Mouse (Mus musculus) embryonic facial prominence, embryonic 13.5 days (tissue): ENCODE data around the gene Ehmt1. TPM values are rescaled to one million over a fixed set of nuclear protein-coding genes. Genes with fewer than 3 reads are reported as not detected.

Source experiments
- ATAC-seq: fragments of 200-750 bp; cut with Nextera tagmentation; 2 replicates; pipeline ENCODE4 v1.8.0; 2017; ENCODE audit warnings: low read depth; ENCODE audit not compliant: insufficient number of reproducible peaks, insufficient read depth, low FRiP score, low TSS enrichment
- H3K27ac ChIP-seq: fragments of 300-500 bp; sonication (generic); 2 replicates; pipeline ENCODE4 v1.5.1; 2015; ENCODE audit warnings: moderate library complexity, mild to moderate bottlenecking, inconsistent platforms
- H3K27me3 ChIP-seq: fragments of 300-500 bp; sonication (generic); 2 replicates; pipeline ENCODE4 v1.6.1; 2015; ENCODE audit warnings: mild to moderate bottlenecking, inconsistent platforms
- H3K36me3 ChIP-seq: fragments of 300-500 bp; sonication (generic); 2 replicates; pipeline ENCODE4 v1.6.1; 2015; ENCODE audit warnings: mild to moderate bottlenecking, inconsistent platforms
- H3K4me1 ChIP-seq: fragments of 300-500 bp; sonication (generic); 2 replicates; pipeline ENCODE4 v1.6.1; 2015; ENCODE audit warnings: inconsistent platforms
- H3K4me2 ChIP-seq: fragments of 300-500 bp; sonication (generic); 2 replicates; pipeline ENCODE4 v1.6.1; 2015; ENCODE audit warnings: moderate library complexity, mild to moderate bottlenecking, inconsistent platforms
- H3K4me3 ChIP-seq: fragments of 300-500 bp; sonication (generic); 2 replicates; pipeline ENCODE4 v1.5.1; 2015; ENCODE audit warnings: mild to moderate bottlenecking, inconsistent platforms
- H3K9ac ChIP-seq: fragments of 300-500 bp; sonication (generic); 2 replicates; pipeline ENCODE4 v1.6.1; 2015; ENCODE audit warnings: mild to moderate bottlenecking, inconsistent platforms
- H3K9me3 ChIP-seq: fragments of 300-500 bp; sonication (generic); 2 replicates; pipeline ENCODE4 v1.6.1; 2016; ENCODE audit warnings: inconsistent platforms
- WGBS: fragments of 180-500 bp; shearing (Covaris S2); methylation state at CpG from one replicate; pipeline ENCODE4 v1.1.7; 2015; ENCODE audit warnings: mixed read lengths; 5-methylcytosine and 5-hydroxymethylcytosine counted together
- polyA plus RNA-seq: library from polyadenylated mRNA; unstranded; fragments of >200 nt; fragmentation: Nextera tagmentation; extraction: Ambion mirVana; gene quantifications from 2 replicates; pipeline ENCODE4 v1.2.1, GENCODE M21; 2015

The Ehmt1 gene
- polyA plus RNA-seq, 1 experiment from 2014 or later, result 115 TPM

- no peak for ATAC-seq
- Histone ChIP-seq H3K36me3 (peaks cover 21% of the 10 kb centered on the region), H3K27ac (no peak overlapping the region), H3K4me2 (no peak overlapping the region), H3K27me3 (no peaks in the 10 kb centered on the region), H3K4me1 (no peaks in the 10 kb centered on the region), H3K9me3 (no peaks in the 10 kb centered on the region), H3K9ac (no peak overlapping the region), H3K4me3 (no peak overlapping the region)
- 28% methylated on average over 4 of the region's 4 CpGs for WGBS
These were observed 132.2 kb downstream of the Ehmt1 start for GRCm38 (mm10) chr2:24787250-24787649.

DNA sequence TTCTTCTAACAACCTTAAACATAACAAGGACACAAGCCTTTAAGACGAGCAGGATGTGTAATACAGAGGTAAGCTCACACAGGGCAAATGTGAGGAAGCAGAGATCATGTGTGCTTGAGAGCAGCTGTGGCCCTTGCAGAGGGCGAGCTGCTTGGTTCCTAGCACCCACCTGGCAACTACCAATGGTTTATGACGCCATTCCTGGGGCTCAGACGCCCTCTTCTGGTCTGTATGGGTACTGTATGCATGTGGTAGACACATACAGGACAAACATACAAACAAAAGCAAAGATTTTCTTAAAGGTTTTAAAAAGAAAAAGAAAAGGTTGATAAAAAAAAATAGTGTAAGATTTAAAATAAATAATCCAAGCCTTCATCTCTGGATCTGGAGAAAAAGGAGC, 138.2 kb downstream of the Ehmt1 start:
- WGBS, result 55% methylated on average over 4 of the region's 4 CpGs
- Histone ChIP-seq H3K9me3 (no peaks in the 10 kb centered on the region), H3K27me3 (no peaks in the 10 kb centered on the region), H3K27ac (no peak overlapping the region), H3K36me3 (no peaks in the 10 kb centered on the region), H3K9ac (no peak overlapping the region), H3K4me1 (no peaks in the 10 kb centered on the region), H3K4me2 (no peak overlapping the region), H3K4me3 (no peak overlapping the region)
- ATAC-seq, result no peak

GRCm38 (mm10) chr2:24776831-24777230, 142.6 kb downstream of the Ehmt1 start:
- H3K27me3 ChIP-seq, result no peaks in the 10 kb centered on the region
- no peak overlapping the region for H3K4me2 ChIP-seq
- H3K4me1 ChIP-seq, result no peaks in the 10 kb centered on the region
- H3K4me3 ChIP-seq, result no peak overlapping the region
- no peak overlapping the region for H3K9ac ChIP-seq
- 8% methylated on average over 5 of the region's 5 CpGs for WGBS
- H3K27ac ChIP-seq, result no peak overlapping the region
- H3K9me3 ChIP-seq, result no peaks in the 10 kb centered on the region
- ATAC-seq, result no peak
- H3K36me3 ChIP-seq, result no peaks in the 10 kb centered on the region

DNA sequence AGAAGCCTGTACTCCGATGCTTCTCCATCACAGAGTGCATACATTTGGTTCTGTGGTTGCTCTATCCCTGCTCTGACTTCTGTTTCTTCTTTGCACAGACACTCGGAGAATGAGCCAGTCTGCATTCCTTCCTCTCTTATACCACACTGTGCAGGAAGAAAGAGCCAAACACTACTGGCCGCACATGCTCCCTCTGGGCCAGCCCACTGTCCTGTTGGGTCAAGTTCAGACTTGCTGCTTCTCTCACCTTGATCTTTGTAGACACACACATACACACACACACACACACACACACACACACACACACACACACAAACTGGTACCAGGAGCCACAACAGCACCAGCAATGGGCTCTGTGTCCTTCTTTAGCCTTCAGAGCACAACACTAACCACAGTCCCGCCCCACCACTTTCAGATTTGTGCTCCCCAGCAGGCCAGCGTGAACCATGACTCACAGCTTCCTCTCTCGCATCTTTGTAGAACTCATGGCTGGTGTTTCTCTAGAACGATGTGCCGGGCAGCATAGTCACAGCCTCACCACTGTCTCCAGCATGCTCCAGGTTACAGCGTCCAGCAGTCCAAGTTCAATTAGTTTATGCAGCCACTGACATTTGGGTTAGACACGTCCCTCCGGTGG, 143.3 kb downstream of the Ehmt1 start:
- Histone ChIP-seq H3K4me1 (no peaks in the 10 kb centered on the region), H3K9ac (no peak overlapping the region), H3K4me3 (no peak overlapping the region), H3K4me2 (no peak overlapping the region), H3K36me3 (no peaks in the 10 kb centered on the region), H3K27me3 (no peaks in the 10 kb centered on the region), H3K27ac (no peak overlapping the region), H3K9me3 (no peaks in the 10 kb centered on the region)
- no peak for ATAC-seq
- 74% methylated on average over 11 of the region's 11 CpGs for WGBS

DNA sequence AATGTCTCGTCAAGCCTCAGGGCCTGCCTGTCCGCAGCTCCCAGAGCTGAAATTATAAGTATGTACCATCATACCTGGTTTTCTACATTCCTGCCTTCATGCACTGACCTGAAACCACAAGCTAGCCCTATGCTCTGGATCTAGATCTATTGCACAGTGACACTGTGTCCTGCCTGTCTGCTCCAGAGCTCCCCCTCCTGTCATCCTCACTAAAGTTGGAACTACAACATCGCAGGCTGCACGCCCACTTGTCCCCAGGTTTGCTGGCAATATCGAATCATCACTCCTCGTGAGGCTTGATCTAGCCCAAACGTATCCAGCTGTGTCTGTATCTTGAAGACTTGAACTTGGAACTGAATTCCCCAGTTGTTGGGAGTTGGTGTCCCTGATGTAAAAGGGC, 144.6 kb downstream of the Ehmt1 start:
- no peaks in the 10 kb centered on the region for H3K36me3 ChIP-seq
- H3K4me2 ChIP-seq, result no peak overlapping the region
- no peak for ATAC-seq
- no peak overlapping the region for H3K27ac ChIP-seq
- H3K27me3 ChIP-seq, result no peaks in the 10 kb centered on the region
- H3K4me1 ChIP-seq, result no peaks in the 10 kb centered on the region
- H3K9ac ChIP-seq, result no peak overlapping the region
- 68% methylated on average over 7 of the region's 7 CpGs for WGBS
- H3K9me3 ChIP-seq, result no peaks in the 10 kb centered on the region
- no peak overlapping the region for H3K4me3 ChIP-seq

DNA sequence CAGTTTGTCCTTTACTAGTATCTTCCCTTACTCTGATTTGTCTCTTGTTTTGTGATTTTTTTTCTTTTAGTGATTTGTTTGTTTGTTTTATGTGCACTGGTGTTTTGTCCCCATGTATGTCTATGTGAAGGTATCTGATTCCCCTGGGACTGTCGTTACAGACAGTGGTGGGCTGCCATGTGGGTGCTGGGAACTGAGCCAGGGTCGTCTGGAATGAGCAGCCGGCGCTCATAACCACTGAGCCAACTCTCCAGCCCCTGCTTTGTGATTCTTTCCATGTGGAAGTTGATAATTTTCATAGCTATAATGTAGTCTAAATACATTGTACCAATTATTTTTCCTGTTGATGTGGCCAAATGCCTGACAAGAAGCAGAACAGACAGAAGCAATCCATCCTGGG, 148.6 kb downstream of the Ehmt1 start:
- H3K9ac ChIP-seq, result no peak overlapping the region
- 65% methylated on average over 4 of the region's 4 CpGs for WGBS
- no peak for ATAC-seq
- no peak overlapping the region for H3K4me3 ChIP-seq
- H3K9me3 ChIP-seq, result no peaks in the 10 kb centered on the region
- H3K27ac ChIP-seq, result no peak overlapping the region
- H3K36me3 ChIP-seq, result no peaks in the 10 kb centered on the region
- no peaks in the 10 kb centered on the region for H3K4me1 ChIP-seq
- no peaks in the 10 kb centered on the region for H3K27me3 ChIP-seq
- no peak overlapping the region for H3K4me2 ChIP-seq

DNA sequence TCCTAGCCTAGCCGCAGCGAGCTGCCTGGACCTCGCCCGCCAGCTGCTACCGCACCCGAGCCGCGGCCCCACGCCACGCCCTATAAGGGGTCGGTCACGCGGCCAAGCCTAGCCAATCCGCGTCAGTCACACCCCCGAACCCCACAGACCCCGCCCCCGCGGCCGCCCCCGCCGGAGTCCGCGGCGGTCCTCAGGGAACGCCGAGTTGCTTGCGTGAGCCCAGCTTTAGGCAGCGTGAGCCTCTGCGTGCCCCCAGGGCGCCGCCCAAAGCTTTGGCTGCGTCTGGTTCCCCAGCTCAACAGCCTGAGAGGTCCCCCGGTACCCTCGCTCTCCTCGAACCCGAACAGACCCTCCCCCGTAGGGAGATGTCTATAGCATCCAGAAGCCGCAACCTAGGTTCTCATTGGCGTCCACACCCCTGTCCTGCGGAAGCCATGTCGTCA, 156.3 kb downstream of the Ehmt1 start, which contains the start of gene Cacna1b:
Cacna1b (minus strand) TSS at position 38 of the 443 bp plus-strand sequence.
- peak; percentile 77 for ATAC-seq
- WGBS, result under 1% methylated on average over 37 of the region's 42 CpGs
- H3K27me3 ChIP-seq, result peaks cover 34% of the 10 kb centered on the region

GRCm38 (mm10) chr2:24762446-24762960, 156.9 kb downstream of the Ehmt1 start:
- H3K9ac ChIP-seq, result peak overlapping the region; percentile 60
- 0% methylated on average over 40 of the region's 52 CpGs for WGBS

More for the DNA sequence above, 156.3 kb downstream of the Ehmt1 start, which contains the start of gene Cacna1b:
- peak within 1 kb of the TSS; percentile 62 for H3K4me3 ChIP-seq
- H3K9me3 ChIP-seq, result no peaks in the 10 kb centered on the region
- peaks cover 12% of the 10 kb centered on the region for H3K4me1 ChIP-seq
- H3K27ac ChIP-seq, result no peak within 1 kb of the TSS
- peak within 1 kb of the TSS; percentile 60 for H3K9ac ChIP-seq
- H3K36me3 ChIP-seq, result no peaks in the 10 kb centered on the region
- peak within 1 kb of the TSS; percentile 100 for H3K4me2 ChIP-seq

DNA sequence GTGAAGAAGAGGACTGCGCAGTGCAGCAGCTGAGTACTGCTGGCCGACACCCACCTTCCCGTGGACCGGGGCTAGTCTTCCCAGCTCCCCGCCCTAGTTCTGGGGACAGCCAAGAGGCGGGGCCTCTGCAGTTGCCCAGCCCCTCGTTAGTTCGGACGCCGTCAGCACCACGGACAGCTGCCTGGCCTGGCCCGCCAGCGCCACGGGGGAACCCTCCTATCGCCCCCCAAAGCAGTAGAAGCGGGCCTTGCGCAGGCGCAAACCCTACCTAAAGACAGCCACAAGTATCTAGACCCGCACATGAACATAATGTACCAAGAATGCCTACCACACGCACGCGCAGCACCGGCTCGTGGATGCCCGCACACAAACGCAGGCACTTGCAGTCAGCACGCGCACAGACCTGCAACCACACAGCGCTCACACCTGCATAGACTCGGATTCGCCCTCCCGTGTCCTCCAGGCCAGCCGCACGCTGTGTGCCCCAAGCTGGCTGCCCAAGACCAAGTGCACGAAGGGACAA, 157.4 kb downstream of the Ehmt1 start:
- H3K4me1 ChIP-seq, result peaks cover 12% of the 10 kb centered on the region
- H3K4me2 ChIP-seq, result peak overlapping the region; percentile 100
- ATAC-seq, result peak; percentile 77
- WGBS, result under 1% methylated on average over 35 of the region's 35 CpGs
- peak overlapping the region; percentile 62 for H3K4me3 ChIP-seq
- H3K9me3 ChIP-seq, result no peaks in the 10 kb centered on the region
- peak overlapping the region; percentile 60; the same call in 1 of the 2 replicates for H3K9ac ChIP-seq
- peaks cover 34% of the 10 kb centered on the region for H3K27me3 ChIP-seq
- no peaks in the 10 kb centered on the region for H3K36me3 ChIP-seq
- no peak overlapping the region for H3K27ac ChIP-seq

More at GRCm38 (mm10) chr2:24762446-24762960, 156.9 kb downstream of the Ehmt1 start:
- Histone ChIP-seq H3K4me1 (peaks cover 12% of the 10 kb centered on the region), H3K36me3 (no peaks in the 10 kb centered on the region), H3K27ac (no peak overlapping the region), H3K4me3 (peak overlapping the region; percentile 62), H3K4me2 (peak overlapping the region; percentile 100), H3K9me3 (no peaks in the 10 kb centered on the region), H3K27me3 (peaks cover 34% of the 10 kb centered on the region)
- ATAC-seq, result peak; percentile 52

DNA sequence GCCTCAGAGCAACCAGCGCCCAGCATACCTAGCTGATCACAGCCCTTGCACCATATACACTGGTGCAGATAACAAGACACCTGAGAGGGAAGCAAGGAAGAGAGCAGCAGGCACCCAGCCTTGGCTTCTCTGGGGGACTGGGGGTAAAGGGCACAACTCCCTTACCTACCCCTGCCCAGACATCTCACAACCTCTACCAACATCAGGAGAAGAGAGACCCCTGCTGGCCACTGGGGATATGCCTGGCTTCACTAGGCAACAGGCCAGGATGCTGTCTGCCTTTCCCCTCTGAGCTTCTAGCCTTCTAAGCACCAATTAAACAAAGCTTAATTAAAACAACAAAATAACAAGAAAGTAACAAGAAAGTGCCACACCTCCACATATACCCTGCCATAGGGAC, 164.1 kb downstream of the Ehmt1 start:
- H3K36me3 ChIP-seq, result no peaks in the 10 kb centered on the region
- H3K4me2 ChIP-seq, result no peak overlapping the region
- H3K9ac ChIP-seq, result no peak overlapping the region
- H3K27ac ChIP-seq, result no peak overlapping the region
- WGBS, result 100% methylated on average over 1 of the region's 1 CpGs
- H3K27me3 ChIP-seq, result no peaks in the 10 kb centered on the region
- ATAC-seq, result no peak
- no peak overlapping the region for H3K4me3 ChIP-seq
- no peaks in the 10 kb centered on the region for H3K4me1 ChIP-seq
- no peaks in the 10 kb centered on the region for H3K9me3 ChIP-seq

DNA sequence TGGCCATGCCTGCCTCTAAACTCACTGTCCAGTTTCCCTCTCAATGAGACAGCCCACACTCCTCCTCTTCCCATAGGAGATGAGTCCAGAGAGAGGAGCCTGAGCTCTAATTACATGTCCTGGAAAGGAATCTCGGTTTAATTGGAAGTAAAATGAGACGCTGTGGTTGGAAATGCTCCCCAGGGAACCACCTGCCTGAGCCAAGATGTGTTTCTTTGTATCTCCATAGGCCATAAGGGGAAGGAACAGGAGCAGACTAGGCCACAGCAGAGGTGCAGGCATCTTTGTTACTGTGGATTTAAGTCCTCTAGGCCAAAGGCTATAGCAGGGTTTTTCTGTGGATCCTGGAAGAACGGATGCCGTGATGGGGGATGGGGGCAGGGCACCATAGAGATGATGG, 166.8 kb downstream of the Ehmt1 start:
- no peak overlapping the region for H3K27ac ChIP-seq
- H3K4me2 ChIP-seq, result no peak overlapping the region
- H3K9me3 ChIP-seq, result no peaks in the 10 kb centered on the region
- no peak for ATAC-seq
- no peaks in the 10 kb centered on the region for H3K4me1 ChIP-seq
- no peak overlapping the region for H3K9ac ChIP-seq
- no peaks in the 10 kb centered on the region for H3K36me3 ChIP-seq
- H3K4me3 ChIP-seq, result no peak overlapping the region
- no peaks in the 10 kb centered on the region for H3K27me3 ChIP-seq
- 43% methylated on average over 4 of the region's 4 CpGs for WGBS

GRCm38 (mm10) chr2:24750051-24750450, 169.4 kb downstream of the Ehmt1 start:
- Histone ChIP-seq H3K9me3 (no peaks in the 10 kb centered on the region), H3K27me3 (no peaks in the 10 kb centered on the region), H3K4me2 (no peak overlapping the region), H3K4me1 (no peaks in the 10 kb centered on the region), H3K27ac (no peak overlapping the region), H3K9ac (no peak overlapping the region), H3K36me3 (no peaks in the 10 kb centered on the region), H3K4me3 (no peak overlapping the region)
- WGBS, result 63% methylated on average over 3 of the region's 3 CpGs
- no peak for ATAC-seq
